Mouse (Mus musculus) midbrain, embryonic 13.5 days (tissue): ENCODE results near the gene Crybg3. TPM values are rescaled to one million over a fixed set of nuclear protein-coding genes. Genes with fewer than 3 reads are reported as not detected.

Source experiments
- ATAC-seq: fragments of 200-750 bp; cut with Nextera tagmentation; 2 replicates; pipeline ENCODE4 v1.8.0; 2017; ENCODE audit warnings: mild to moderate bottlenecking, moderate TSS enrichment, moderate library complexity
- H3K27ac ChIP-seq: fragments of 300-500 bp; sonication (generic); 2 replicates; pipeline ENCODE4 v1.5.1; 2015; ENCODE audit warnings: inconsistent platforms, mild to moderate bottlenecking, moderate library complexity
- H3K27me3 ChIP-seq: fragments of 300-500 bp; sonication (generic); 2 replicates; pipeline ENCODE4 v1.6.1; 2015; ENCODE audit warnings: mild to moderate bottlenecking, inconsistent platforms
- H3K36me3 ChIP-seq: fragments of 300-500 bp; sonication (generic); 2 replicates; pipeline ENCODE4 v1.6.1; 2015; ENCODE audit warnings: mild to moderate bottlenecking, inconsistent platforms
- H3K4me1 ChIP-seq: fragments of 300-500 bp; sonication (generic); replicated peaks from 2 replicates; pipeline ENCODE4 v1.6.1; 2015; ENCODE audit warnings: inconsistent platforms
- H3K4me2 ChIP-seq: fragments of 300-500 bp; sonication (generic); replicated peaks from 2 replicates; pipeline ENCODE4 v1.6.1; 2015; ENCODE audit warnings: moderate library complexity, mild to moderate bottlenecking, inconsistent platforms
- H3K4me3 ChIP-seq: fragments of 300-500 bp; sonication (generic); replicated peaks from 2 replicates; pipeline ENCODE4 v1.5.1; 2015; ENCODE audit warnings: mild to moderate bottlenecking, inconsistent platforms
- H3K9ac ChIP-seq: fragments of 300-500 bp; sonication (generic); replicated peaks from 2 replicates; pipeline ENCODE4 v1.6.1; 2015; ENCODE audit warnings: mild to moderate bottlenecking, inconsistent platforms
- H3K9me3 ChIP-seq: fragments of 300-500 bp; sonication (generic); 2 replicates; pipeline ENCODE4 v1.6.1; 2016; ENCODE audit warnings: mild to moderate bottlenecking, inconsistent platforms
- WGBS: fragments of 180-500 bp; shearing (Covaris S2); methylation state at CpG from one replicate; pipeline ENCODE4 v1.1.7; 2015; 5-methylcytosine and 5-hydroxymethylcytosine counted together
- polyA plus RNA-seq: library from polyadenylated mRNA; unstranded; fragments of >200 nt; fragmentation: Nextera tagmentation; extraction: Ambion mirVana; gene quantifications from 2 replicates; pipeline ENCODE4 v1.2.1, GENCODE M21; 2015

Gene Crybg3
- polyA plus RNA-seq, 1 experiment from 2014 or later = 2.1 TPM

- Histone ChIP-seq H3K4me1 (peaks cover 19% of the 10 kb centered on the region), H3K4me3 (no peak overlapping the region), H3K9ac (no peak overlapping the region), H3K36me3 (no peaks in the 10 kb centered on the region), H3K27ac (peak overlapping the region; percentile 71), H3K4me2 (no peak overlapping the region), H3K9me3 (no peaks in the 10 kb centered on the region), H3K27me3 (no peaks in the 10 kb centered on the region)
- WGBS = 63% methylated on average over 14 of the region's 14 CpGs
- ATAC-seq = peak; percentile 60
Measured at GRCm38 (mm10) chr16:59547887-59548581, 52.7 kb downstream of the Crybg3 start.

DNA sequence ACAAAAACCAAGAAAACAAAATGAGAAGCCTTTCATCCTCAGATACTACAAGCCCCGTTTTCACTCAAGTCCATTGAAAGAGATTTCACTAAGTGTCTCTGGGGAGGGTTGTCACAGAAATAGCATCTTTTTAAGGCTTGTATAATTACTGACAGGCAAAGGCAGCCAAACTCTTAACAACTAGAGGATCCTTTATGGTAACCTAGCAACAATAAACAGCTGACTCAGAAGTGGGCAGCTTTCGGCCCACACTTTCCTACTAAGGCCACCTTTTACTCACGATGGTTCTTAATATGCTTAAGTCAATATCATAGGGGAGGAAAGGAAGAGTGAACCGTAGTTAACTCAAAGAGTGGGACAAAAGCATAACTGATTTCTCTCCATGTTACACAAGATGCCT, 53.3 kb downstream of the Crybg3 start:
- H3K4me2 ChIP-seq = no peak overlapping the region
- H3K27me3 ChIP-seq = no peaks in the 10 kb centered on the region
- H3K9ac ChIP-seq = no peak overlapping the region
- no peak overlapping the region for H3K4me3 ChIP-seq
- 28% methylated on average over 4 of the region's 4 CpGs for WGBS
- no peaks in the 10 kb centered on the region for H3K36me3 ChIP-seq
- peak; percentile 44 for ATAC-seq
- H3K9me3 ChIP-seq = no peaks in the 10 kb centered on the region
- no peak overlapping the region for H3K27ac ChIP-seq
- H3K4me1 ChIP-seq = peaks cover 19% of the 10 kb centered on the region

DNA sequence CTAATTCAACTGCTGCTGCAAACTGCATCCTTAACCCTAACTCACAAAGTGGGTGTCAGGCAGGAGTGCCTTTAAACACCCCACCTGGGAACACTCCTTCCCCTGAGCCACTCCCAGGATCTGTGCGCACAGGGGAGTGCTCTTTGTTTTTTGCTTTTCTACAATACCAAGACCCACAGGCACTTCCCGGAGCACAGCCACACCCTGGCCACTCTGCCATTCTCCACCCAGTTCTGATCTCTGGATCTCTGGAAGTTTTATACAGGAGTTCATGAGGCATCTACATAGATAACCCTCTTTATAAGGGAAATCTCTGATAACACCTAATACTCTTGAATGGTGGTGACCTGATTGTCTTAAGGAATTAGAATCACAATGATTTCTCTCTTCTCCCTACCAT, 55.4 kb downstream of the Crybg3 start:
- Histone ChIP-seq H3K9me3 (no peaks in the 10 kb centered on the region), H3K4me3 (no peak overlapping the region), H3K27ac (no peak overlapping the region), H3K27me3 (no peaks in the 10 kb centered on the region), H3K4me2 (no peak overlapping the region), H3K36me3 (no peaks in the 10 kb centered on the region), H3K9ac (no peak overlapping the region), H3K4me1 (peaks cover 19% of the 10 kb centered on the region)
- ATAC-seq = no peak
- 89% methylated on average over 2 of the region's 2 CpGs for WGBS

DNA sequence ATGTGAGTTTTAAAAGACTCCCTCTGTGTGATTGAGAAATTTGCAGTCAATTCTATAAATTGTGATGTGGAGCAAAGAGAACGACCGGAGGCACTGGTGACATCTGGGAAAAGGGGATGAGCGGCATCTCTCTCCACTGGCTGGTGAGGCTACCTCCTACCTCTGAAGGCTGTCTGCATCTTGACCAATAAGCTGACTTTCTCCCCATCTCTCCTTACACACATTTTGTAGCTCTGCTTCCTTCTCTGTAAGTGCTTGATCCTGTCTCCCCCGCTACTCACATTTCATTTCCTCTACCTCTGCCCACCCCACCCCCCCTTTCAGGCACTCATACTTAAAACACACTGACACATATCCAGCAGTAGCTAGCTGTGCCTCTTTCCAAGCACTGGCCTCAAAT, 59.4 kb downstream of the Crybg3 start:
- no peaks in the 10 kb centered on the region for H3K27me3 ChIP-seq
- H3K27ac ChIP-seq = no peak overlapping the region
- no peaks in the 10 kb centered on the region for H3K9me3 ChIP-seq
- ATAC-seq = no peak
- H3K4me1 ChIP-seq = no peaks in the 10 kb centered on the region
- no peak overlapping the region for H3K4me3 ChIP-seq
- no peak overlapping the region for H3K9ac ChIP-seq
- no peak overlapping the region for H3K4me2 ChIP-seq
- WGBS = 86% methylated on average over 4 of the region's 4 CpGs
- no peaks in the 10 kb centered on the region for H3K36me3 ChIP-seq

DNA sequence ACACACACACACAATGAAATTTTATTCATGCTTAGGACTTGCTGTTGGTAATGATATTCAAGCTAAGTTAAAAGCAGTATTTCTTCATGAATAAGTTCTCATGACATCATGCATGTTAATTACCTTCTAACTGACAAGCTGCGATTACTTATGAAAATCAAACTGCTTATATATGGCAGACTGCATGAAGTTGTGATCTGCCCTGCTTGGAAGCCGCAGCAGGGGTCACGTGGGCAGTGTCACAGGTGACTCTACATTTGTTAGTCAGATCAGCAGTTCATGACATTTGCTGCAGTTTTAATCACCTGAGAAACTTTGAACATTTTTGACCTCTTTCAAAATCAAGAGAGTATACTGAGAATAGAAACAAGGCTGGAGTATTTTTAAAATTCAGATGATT, 59.8 kb downstream of the Crybg3 start:
- Histone ChIP-seq H3K9me3 (no peaks in the 10 kb centered on the region), H3K36me3 (no peaks in the 10 kb centered on the region), H3K9ac (no peak overlapping the region), H3K27me3 (no peaks in the 10 kb centered on the region), H3K27ac (no peak overlapping the region), H3K4me1 (no peaks in the 10 kb centered on the region), H3K4me3 (no peak overlapping the region), H3K4me2 (no peak overlapping the region)
- no peak for ATAC-seq
- WGBS = 88% methylated on average over 3 of the region's 3 CpGs

DNA sequence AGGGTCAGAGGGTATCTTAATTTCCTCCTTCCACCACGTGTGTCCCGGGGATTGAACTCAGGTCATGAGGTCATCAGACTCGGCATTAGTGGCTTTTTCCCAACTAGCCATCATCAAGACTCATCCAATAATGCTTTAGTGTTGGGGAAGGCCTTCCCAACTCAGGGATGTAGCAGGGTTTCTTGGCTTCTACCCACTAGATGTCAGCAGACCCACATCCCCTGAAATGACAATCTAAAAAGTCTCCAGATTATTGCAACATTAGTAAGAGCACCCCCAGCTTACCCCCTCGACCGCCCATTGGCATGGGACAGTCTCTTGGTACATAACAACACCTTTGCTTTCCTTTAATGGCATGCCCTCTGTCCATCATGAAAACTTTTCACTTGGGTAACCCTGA, 65.1 kb downstream of the Crybg3 start:
- 89% methylated on average over 5 of the region's 5 CpGs for WGBS
- no peak overlapping the region for H3K9ac ChIP-seq
- H3K27me3 ChIP-seq = no peaks in the 10 kb centered on the region
- no peaks in the 10 kb centered on the region for H3K36me3 ChIP-seq
- no peak overlapping the region for H3K4me2 ChIP-seq
- no peaks in the 10 kb centered on the region for H3K9me3 ChIP-seq
- no peak overlapping the region for H3K27ac ChIP-seq
- ATAC-seq = no peak
- no peak overlapping the region for H3K4me3 ChIP-seq
- H3K4me1 ChIP-seq = no peaks in the 10 kb centered on the region

DNA sequence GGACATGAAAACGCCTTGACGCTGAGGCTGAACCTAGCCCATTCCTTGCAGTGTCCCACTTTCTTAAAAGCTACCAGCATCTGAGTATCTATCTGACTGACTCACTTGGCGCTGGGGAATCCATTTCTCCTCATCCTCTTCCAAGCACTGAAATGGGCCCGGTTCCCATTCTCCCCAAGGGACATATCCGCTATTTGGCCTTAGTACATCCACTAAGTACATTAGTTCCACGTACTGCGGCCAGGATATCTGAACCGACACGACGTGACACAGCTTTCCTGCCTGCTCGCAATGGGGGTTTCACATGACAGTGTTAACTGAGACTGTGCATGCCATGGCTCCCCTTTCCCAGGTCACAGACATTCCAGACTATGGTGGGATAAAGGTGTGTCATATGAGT, 66.4 kb downstream of the Crybg3 start:
- Histone ChIP-seq H3K27ac (no peak overlapping the region), H3K36me3 (peaks cover 9% of the 10 kb centered on the region; the same call in 1 of the 2 replicates), H3K9ac (no peak overlapping the region), H3K9me3 (no peaks in the 10 kb centered on the region), H3K4me2 (no peak overlapping the region), H3K4me1 (no peaks in the 10 kb centered on the region), H3K4me3 (no peak overlapping the region), H3K27me3 (no peaks in the 10 kb centered on the region)
- WGBS = 86% methylated on average over 11 of the region's 11 CpGs
- no peak for ATAC-seq

DNA sequence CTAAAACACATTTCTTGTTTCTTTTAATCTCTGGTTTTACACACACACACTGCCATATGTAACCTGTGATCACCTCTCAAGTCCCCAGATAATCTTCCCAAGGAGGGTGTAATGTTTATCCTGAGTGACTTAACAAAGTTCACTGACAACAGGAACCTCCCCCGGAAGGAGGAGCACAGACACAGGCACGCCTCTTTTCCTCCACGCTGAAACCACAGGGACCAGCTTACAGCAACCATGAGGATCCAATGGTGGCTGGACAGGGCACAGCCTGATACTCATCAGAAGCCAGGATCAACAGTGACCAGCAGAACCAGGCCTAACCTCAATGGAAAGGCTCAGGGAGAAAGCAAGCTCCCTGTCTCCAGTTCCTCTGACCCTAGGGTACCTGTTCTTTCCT, 68.2 kb downstream of the Crybg3 start:
- H3K27ac ChIP-seq = no peak overlapping the region
- WGBS = 49% methylated on average over 3 of the region's 3 CpGs
- no peak overlapping the region for H3K9ac ChIP-seq
- no peaks in the 10 kb centered on the region for H3K9me3 ChIP-seq
- ATAC-seq = no peak
- H3K4me3 ChIP-seq = no peak overlapping the region
- H3K27me3 ChIP-seq = no peaks in the 10 kb centered on the region
- peaks cover 9% of the 10 kb centered on the region; the same call in 1 of the 2 replicates for H3K36me3 ChIP-seq
- no peak overlapping the region for H3K4me2 ChIP-seq
- no peaks in the 10 kb centered on the region for H3K4me1 ChIP-seq

DNA sequence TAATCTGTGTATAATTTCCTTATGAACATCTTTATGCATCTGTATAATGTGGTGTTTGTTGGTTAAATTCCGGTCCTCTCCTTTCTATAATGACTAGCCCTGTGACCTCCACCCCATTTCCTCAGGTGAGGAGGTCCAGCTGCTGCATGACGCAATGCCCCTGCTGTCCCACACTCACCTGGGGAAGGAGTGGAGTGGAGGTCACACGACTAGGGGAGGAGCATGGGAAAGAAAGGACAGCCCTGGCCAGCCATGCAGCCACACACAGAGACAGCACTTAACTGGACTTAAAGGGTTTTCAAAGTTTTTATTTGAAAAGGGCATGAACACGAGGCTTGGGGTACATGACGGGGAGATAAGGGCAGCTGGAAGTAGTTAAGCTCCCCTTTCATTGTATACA, 69.5 kb downstream of the Crybg3 start:
- 79% methylated on average over 5 of the region's 5 CpGs for WGBS
- Histone ChIP-seq H3K36me3 (peaks cover 9% of the 10 kb centered on the region; the same call in 1 of the 2 replicates), H3K27ac (no peak overlapping the region), H3K9ac (no peak overlapping the region), H3K9me3 (no peaks in the 10 kb centered on the region), H3K27me3 (no peaks in the 10 kb centered on the region), H3K4me1 (no peaks in the 10 kb centered on the region), H3K4me3 (no peak overlapping the region), H3K4me2 (no peak overlapping the region)
- no peak for ATAC-seq

DNA sequence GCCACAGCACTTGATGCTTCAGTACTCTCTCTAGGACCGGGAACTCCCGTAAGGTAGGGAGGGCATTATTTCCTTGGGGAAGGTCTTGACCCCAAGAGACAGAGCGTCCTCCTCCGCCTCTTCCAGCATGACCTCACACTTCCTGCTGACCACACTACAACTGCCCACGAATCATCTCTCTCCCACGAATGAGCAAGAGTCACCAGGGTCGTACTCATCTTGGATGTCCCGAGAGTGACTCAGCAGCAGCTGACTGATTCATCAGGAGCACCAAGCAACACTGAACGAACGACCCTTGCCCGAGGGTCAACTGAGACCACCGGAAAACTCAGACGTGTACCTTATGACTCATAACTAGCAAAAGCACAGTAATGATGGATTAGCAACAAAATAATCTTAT, 71.2 kb downstream of the Crybg3 start:
- 96% methylated on average over 13 of the region's 13 CpGs for WGBS
- no peak overlapping the region for H3K4me3 ChIP-seq

GRCm38 (mm10) chr16:59526939-59527338, 73.8 kb downstream of the Crybg3 start:
- no peak overlapping the region for H3K4me3 ChIP-seq
- peaks cover 9% of the 10 kb centered on the region; the same call in 1 of the 2 replicates for H3K36me3 ChIP-seq
- H3K27ac ChIP-seq = no peak overlapping the region
- no peak for ATAC-seq
- no peaks in the 10 kb centered on the region for H3K9me3 ChIP-seq
- no peaks in the 10 kb centered on the region for H3K4me1 ChIP-seq
- WGBS = 92% methylated on average over 6 of the region's 6 CpGs
- no peak overlapping the region for H3K4me2 ChIP-seq
- no peaks in the 10 kb centered on the region for H3K27me3 ChIP-seq
- no peak overlapping the region for H3K9ac ChIP-seq

More for the DNA sequence above, 71.2 kb downstream of the Crybg3 start:
- no peaks in the 10 kb centered on the region for H3K27me3 ChIP-seq
- no peaks in the 10 kb centered on the region for H3K9me3 ChIP-seq
- no peak overlapping the region for H3K9ac ChIP-seq
- no peak for ATAC-seq
- no peak overlapping the region for H3K27ac ChIP-seq
- H3K4me1 ChIP-seq = no peaks in the 10 kb centered on the region
- H3K36me3 ChIP-seq = peaks cover 9% of the 10 kb centered on the region; the same call in 1 of the 2 replicates
- H3K4me2 ChIP-seq = no peak overlapping the region

DNA sequence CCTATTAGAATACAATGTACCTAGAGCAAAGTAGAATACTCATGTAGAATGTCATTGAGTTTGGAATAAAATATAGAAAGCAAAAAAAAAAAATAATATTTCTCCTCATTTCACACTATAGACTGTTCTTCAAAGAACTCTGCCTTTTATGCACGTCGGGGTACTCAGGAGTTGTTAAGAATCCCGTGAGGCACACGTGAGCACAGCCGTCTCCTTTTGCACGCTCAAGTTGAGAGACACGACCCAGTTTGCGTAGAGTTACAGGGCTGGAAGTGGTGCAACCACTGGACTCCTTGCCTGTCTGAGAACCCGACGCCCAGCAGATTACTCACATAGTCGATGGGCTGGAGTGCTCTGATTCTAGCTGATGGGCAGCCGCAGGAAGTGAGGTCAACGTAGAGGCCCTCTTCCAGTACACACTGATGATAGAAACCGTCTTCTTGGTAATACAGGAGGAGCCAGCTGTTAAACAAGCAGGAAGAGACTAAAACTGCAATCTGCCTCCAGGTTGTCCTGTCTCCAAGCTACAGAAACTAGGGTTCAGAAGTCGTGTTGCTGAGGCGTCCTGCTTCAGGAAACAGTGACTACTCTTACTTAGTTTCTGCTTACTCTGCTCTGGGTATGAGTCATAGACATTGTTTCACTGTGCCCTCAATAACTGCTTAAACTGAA, 78.9 kb downstream of the Crybg3 start:
- Histone ChIP-seq H3K4me3 (no peak overlapping the region), H3K27me3 (no peaks in the 10 kb centered on the region), H3K9ac (no peak overlapping the region), H3K9me3 (no peaks in the 10 kb centered on the region), H3K27ac (no peak overlapping the region), H3K36me3 (no peaks in the 10 kb centered on the region), H3K4me1 (no peaks in the 10 kb centered on the region), H3K4me2 (no peak overlapping the region)
- 90% methylated on average over 16 of the region's 16 CpGs for WGBS
- no peak for ATAC-seq
